Mouse (Mus musculus) ES-Bruce4 (cell line): ENCODE measurements at regions not wholly inside any gene's neighbourhood (a gene's known extent, or its start where the extent isn't known, plus 50 kb on each side); places are given as distances from the start of the nearest gene placed in this dataset.
"Not testable (repeated sequence)": the region's sequence is repeated elsewhere in the genome, so short reads cannot be mapped to it uniquely, and the experiment has no call there.

Experiments
- CTCF ChIP-seq: IDR thresholded peaks from one replicate; pipeline ENCODE4 v1.8.1; 2011; ENCODE audit warnings: low read depth, low read length
- EP300 ChIP-seq: IDR thresholded peaks from 2 replicates; pipeline ENCODE4 v1.6.1; 2011; ENCODE audit warnings: low read depth, low read length; ENCODE audit not compliant: insufficient read depth
- POLR2A ChIP-seq: IDR thresholded peaks from one replicate; pipeline ENCODE4 v1.8.1; 2011; ENCODE audit warnings: low read length; ENCODE audit not compliant: insufficient read depth

GRCm38 (mm10) chr10:118076341-118076740, 65.3 kb upstream of the Mdm1 start:
- TF ChIP-seq CTCF, POLR2A, EP300: not testable (repeated sequence)
